Mouse (Mus musculus) embryonic fibroblast, embryonic 13.5 days (primary cell): ENCODE results near the gene Mapre3. TPM values are rescaled to one million over a fixed set of nuclear protein-coding genes. Genes with fewer than 3 reads are reported as not detected.

ENCODE experiments used
- H3K27ac ChIP-seq: 2 replicates; pipeline ENCODE4 v1.5.1; 2012; ENCODE audit warnings: low read length, control low read depth, inconsistent platforms; ENCODE audit not compliant: insufficient read depth
- H3K4me1 ChIP-seq: 2 replicates; pipeline ENCODE4 v1.6.1; 2011; ENCODE audit warnings: low read length; ENCODE audit not compliant: control insufficient read depth, insufficient read depth
- H3K4me3 ChIP-seq: 2 replicates; pipeline ENCODE4 v1.5.1; 2011; ENCODE audit warnings: mild to moderate bottlenecking, control low read depth, low read length; ENCODE audit not compliant: insufficient read depth
- CTCF ChIP-seq: IDR thresholded peaks from 2 replicates; pipeline ENCODE4 v1.5.1; 2011; ENCODE audit warnings: mild to moderate bottlenecking, control low read depth, low read length, moderate library complexity, borderline replicate concordance; ENCODE audit not compliant: insufficient read depth
- POLR2A ChIP-seq: IDR thresholded peaks from 2 replicates; pipeline ENCODE4 v1.6.1; 2011; ENCODE audit warnings: low read depth, mild to moderate bottlenecking, control low read depth, low read length, moderate library complexity
- polyA plus RNA-seq: library from polyadenylated mRNA; stranded (reverse); fragments of >200 nt; gene quantifications from 2 replicates; pipeline ENCODE4 v1.2.4, GENCODE M21; 2011; ENCODE audit warnings: low read depth; ENCODE audit not compliant: missing spikeins, insufficient read length

The Mapre3 gene
- polyA plus RNA-seq, result 24.3 and 26.8 TPM in 2 replicates

GRCm38 (mm10) chr5:30814424-30815119 is at the start of gene Mapre3:
Gene Mapre3 (plus strand): TSS chr5:30814641.
- Histone ChIP-seq H3K27ac (no peak within 1 kb of the TSS), H3K4me1 (no peaks in the 10 kb centered on the region; the same call in 1 of the 2 replicates), H3K4me3 (peak within 1 kb of the TSS; percentile 65)
- no peak for TF ChIP-seq CTCF
- TF ChIP-seq POLR2A, result 0 out of 2 replicates have a peak, but pooled peaks have one; percentile 50

GRCm38 (mm10) chr5:30765596-30766370 is 48.7 kb upstream of the Mapre3 start:
- TF ChIP-seq POLR2A (no peak), CTCF (no peak)
- Histone ChIP-seq H3K4me3 (no peak overlapping the region), H3K27ac (no peak overlapping the region), H3K4me1 (0 out of 2 replicates have a peak, but pooled peaks cover 7% of the 10 kb centered on the region)

GRCm38 (mm10) chr5:30768082-30768481 is 46.4 kb upstream of the Mapre3 start:
- TF ChIP-seq POLR2A (no peak), CTCF (no peak)
- H3K4me3 ChIP-seq, result no peak overlapping the region
- H3K27ac ChIP-seq, result no peak overlapping the region
- H3K4me1 ChIP-seq, result 0 out of 2 replicates have a peak, but pooled peaks cover 7% of the 10 kb centered on the region

GRCm38 (mm10) chr5:30768598-30768997 is 45.8 kb upstream of the Mapre3 start:
- Histone ChIP-seq H3K4me3 (no peak overlapping the region), H3K4me1 (0 out of 2 replicates have a peak, but pooled peaks cover 7% of the 10 kb centered on the region), H3K27ac (no peak overlapping the region)
- TF ChIP-seq CTCF, result no peak
- no peak for TF ChIP-seq POLR2A

- Histone ChIP-seq H3K4me3 (no peak overlapping the region), H3K4me1 (0 out of 2 replicates have a peak, but pooled peaks cover 7% of the 10 kb centered on the region), H3K27ac (no peak overlapping the region)
- TF ChIP-seq POLR2A (no peak), CTCF (no peak)
These were observed 45.4 kb upstream of the Mapre3 start for GRCm38 (mm10) chr5:30769075-30769474.

- no peaks in the 10 kb centered on the region for H3K4me1 ChIP-seq
- no peak overlapping the region for H3K4me3 ChIP-seq
- TF ChIP-seq POLR2A, result no peak
- TF ChIP-seq CTCF, result peak; percentile 82
- no peak overlapping the region for H3K27ac ChIP-seq
These were observed 39.7 kb upstream of the Mapre3 start for GRCm38 (mm10) chr5:30774601-30775371.

- no peaks in the 10 kb centered on the region for H3K4me1 ChIP-seq
- H3K27ac ChIP-seq, result no peak overlapping the region
- TF ChIP-seq CTCF (no peak), POLR2A (no peak)
- H3K4me3 ChIP-seq, result no peak overlapping the region
These were observed 33.7 kb upstream of the Mapre3 start for GRCm38 (mm10) chr5:30780699-30781098.

- H3K4me3 ChIP-seq, result no peak overlapping the region
- no peaks in the 10 kb centered on the region for H3K4me1 ChIP-seq
- no peak overlapping the region for H3K27ac ChIP-seq
- TF ChIP-seq CTCF (no peak), POLR2A (no peak)
These were observed 33.3 kb upstream of the Mapre3 start for GRCm38 (mm10) chr5:30781147-30781546.

- TF ChIP-seq POLR2A (no peak), CTCF (no peak)
- no peak overlapping the region for H3K27ac ChIP-seq
These were observed 27.1 kb upstream of the Mapre3 start for GRCm38 (mm10) chr5:30787381-30787780.

More at GRCm38 (mm10) chr5:30787381-30787780, 27.1 kb upstream of the Mapre3 start:
- H3K4me1 ChIP-seq, result no peaks in the 10 kb centered on the region
- no peak overlapping the region for H3K4me3 ChIP-seq
